Mouse (Mus musculus): ENCODE measurements around the gene Gm20767. TPM values are rescaled to one million over a fixed set of nuclear protein-coding genes. Genes with fewer than 3 reads are reported as not detected.
"Not testable (repeated sequence)": the region's sequence is repeated elsewhere in the genome, so short reads cannot be mapped to it uniquely, and the experiment has no call there.

The Gm20767 gene
- polyA plus RNA-seq, 1 experiment = not detected

GRCm38 (mm10) chr13:120168301-120168700 is 28.3 kb downstream of the Gm20767 start:
- not testable (repeated sequence) for H3K4me1 ChIP-seq (ENCODE audit: control insufficient read depth, insufficient read depth, low read length); H3K27me3 ChIP-seq (ENCODE audit: control insufficient read depth, insufficient read depth, low read length, poor library complexity, severe bottlenecking); H3K9ac ChIP-seq (ENCODE audit: low read depth, poor library complexity, severe bottlenecking); H3K27ac ChIP-seq (ENCODE audit: insufficient read depth, low read length); H3K9me3 ChIP-seq (replicated peaks; ENCODE audit: control insufficient read depth, insufficient read depth, low read length, poor library complexity, severe bottlenecking); H3K4me3 ChIP-seq (ENCODE audit: low read depth, low read length); H3K36me3 ChIP-seq (ENCODE audit: control insufficient read depth, insufficient read depth, low read length, poor library complexity, severe bottlenecking)

GRCm38 (mm10) chr13:120172133-120172532 is 32.1 kb downstream of the Gm20767 start, which contains the start of gene Gm21818:
TSS of gene Gm21818 (plus strand) at chr13:120172433.
- not testable (repeated sequence) for H3K4me3 ChIP-seq (ENCODE audit: low read depth, low read length); H3K4me1 ChIP-seq (ENCODE audit: control insufficient read depth, insufficient read depth, low read length); H3K27ac ChIP-seq (ENCODE audit: insufficient read depth, low read length); H3K36me3 ChIP-seq (ENCODE audit: control insufficient read depth, insufficient read depth, low read length, poor library complexity, severe bottlenecking); H3K27me3 ChIP-seq (ENCODE audit: control insufficient read depth, insufficient read depth, low read length, poor library complexity, severe bottlenecking); H3K9ac ChIP-seq (ENCODE audit: low read depth, poor library complexity, severe bottlenecking); H3K9me3 ChIP-seq (replicated peaks; ENCODE audit: control insufficient read depth, insufficient read depth, low read length, poor library complexity, severe bottlenecking)

- not testable (repeated sequence) for H3K27me3 ChIP-seq (ENCODE audit: control insufficient read depth, insufficient read depth, low read length, poor library complexity, severe bottlenecking); H3K4me3 ChIP-seq (ENCODE audit: low read depth, low read length); H3K27ac ChIP-seq (ENCODE audit: insufficient read depth, low read length); H3K9ac ChIP-seq (ENCODE audit: low read depth, poor library complexity, severe bottlenecking); H3K36me3 ChIP-seq (ENCODE audit: control insufficient read depth, insufficient read depth, low read length, poor library complexity, severe bottlenecking); H3K9me3 ChIP-seq (replicated peaks; ENCODE audit: control insufficient read depth, insufficient read depth, low read length, poor library complexity, severe bottlenecking); H3K4me1 ChIP-seq (ENCODE audit: control insufficient read depth, insufficient read depth, low read length)
These were observed 56.3 kb downstream of the Gm20767 start for GRCm38 (mm10) chr13:120196189-120196821.

Other genes with a start within 250 kb of the Gm20767 start
- gene Tcstv1, start 245.5 kb upstream of the Gm20767 start, polyA plus RNA-seq (2011; ENCODE audit: insufficient read depth, insufficient read length, low read depth, missing spikeins) = not detected in 2 replicates
- gene Gm21761, start 211.0 kb upstream of the Gm20767 start, polyA plus RNA-seq (2011; ENCODE audit: insufficient read depth, insufficient read length, low read depth, missing spikeins) = not detected in 2 replicates
- not detected in 2 replicates for gene B020031M17Rik, start 189.4 kb upstream of the Gm20767 start, polyA plus RNA-seq (2011; ENCODE audit: insufficient read depth, insufficient read length, low read depth, missing spikeins)
- not detected in 2 replicates for gene Gm36079, start 113.2 kb upstream of the Gm20767 start, polyA plus RNA-seq (2011; ENCODE audit: insufficient read depth, insufficient read length, low read depth, missing spikeins)
- gene Gm21188, start 88.1 kb upstream of the Gm20767 start, polyA plus RNA-seq (2011; ENCODE audit: insufficient read depth, insufficient read length, low read depth, missing spikeins) = not detected in 2 replicates
- gene Gm21818, start 32.2 kb downstream of the Gm20767 start, polyA plus RNA-seq (2011; ENCODE audit: insufficient read depth, insufficient read length, low read depth, missing spikeins) = not detected in 2 replicates
- not detected in 2 replicates for gene Gm21762, start 75.7 kb downstream of the Gm20767 start, polyA plus RNA-seq (2011; ENCODE audit: insufficient read depth, insufficient read length, low read depth, missing spikeins)
- gene Gm21731, start 98.9 kb downstream of the Gm20767 start, polyA plus RNA-seq (2011; ENCODE audit: insufficient read depth, insufficient read length, low read depth, missing spikeins) = not detected in 2 replicates
- gene AF067061, start 122.9 kb downstream of the Gm20767 start, polyA plus RNA-seq (2011; ENCODE audit: insufficient read depth, insufficient read length, low read depth, missing spikeins) = not detected in 2 replicates
- not detected in 2 replicates for gene BC147527, start 160.1 kb downstream of the Gm20767 start, polyA plus RNA-seq (2011; ENCODE audit: insufficient read depth, insufficient read length, low read depth, missing spikeins)
- not detected in 2 replicates for gene Tcstv3, start 176.6 kb downstream of the Gm20767 start, polyA plus RNA-seq (2011; ENCODE audit: insufficient read depth, insufficient read length, low read depth, missing spikeins)